Mouse (Mus musculus): ENCODE measurements around the gene Apex2. TPM values are rescaled to one million over a fixed set of nuclear protein-coding genes. Genes with fewer than 3 reads are reported as not detected.

The Apex2 gene
- polyA plus RNA-seq (2015; fragmentation: Nextera tagmentation; extraction: Ambion mirVana): 6.7 and 8.7 TPM in 2 replicates

DNA sequence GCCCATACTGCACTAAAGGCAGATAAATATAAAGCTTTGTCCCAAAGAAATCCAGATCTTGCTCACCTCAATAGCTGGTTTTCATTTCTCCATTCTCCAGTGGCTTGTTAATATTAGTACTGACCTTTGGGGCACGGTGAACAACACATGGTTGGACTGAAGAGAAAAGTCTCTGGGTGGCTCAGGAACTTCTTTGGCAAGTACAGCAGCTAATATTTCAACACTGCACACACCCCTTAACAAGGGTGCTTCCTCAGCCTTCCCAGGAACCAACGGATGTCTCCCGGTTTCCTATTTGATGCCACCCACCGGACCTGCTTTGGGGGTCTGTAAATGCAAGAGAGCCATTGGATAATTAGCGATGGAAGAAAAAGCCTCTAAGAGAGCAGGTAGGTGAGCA, at the start of gene Apex2:
Gene Apex2 (minus strand): TSS at position 173 of the 400 bp plus-strand sequence.

DNA sequence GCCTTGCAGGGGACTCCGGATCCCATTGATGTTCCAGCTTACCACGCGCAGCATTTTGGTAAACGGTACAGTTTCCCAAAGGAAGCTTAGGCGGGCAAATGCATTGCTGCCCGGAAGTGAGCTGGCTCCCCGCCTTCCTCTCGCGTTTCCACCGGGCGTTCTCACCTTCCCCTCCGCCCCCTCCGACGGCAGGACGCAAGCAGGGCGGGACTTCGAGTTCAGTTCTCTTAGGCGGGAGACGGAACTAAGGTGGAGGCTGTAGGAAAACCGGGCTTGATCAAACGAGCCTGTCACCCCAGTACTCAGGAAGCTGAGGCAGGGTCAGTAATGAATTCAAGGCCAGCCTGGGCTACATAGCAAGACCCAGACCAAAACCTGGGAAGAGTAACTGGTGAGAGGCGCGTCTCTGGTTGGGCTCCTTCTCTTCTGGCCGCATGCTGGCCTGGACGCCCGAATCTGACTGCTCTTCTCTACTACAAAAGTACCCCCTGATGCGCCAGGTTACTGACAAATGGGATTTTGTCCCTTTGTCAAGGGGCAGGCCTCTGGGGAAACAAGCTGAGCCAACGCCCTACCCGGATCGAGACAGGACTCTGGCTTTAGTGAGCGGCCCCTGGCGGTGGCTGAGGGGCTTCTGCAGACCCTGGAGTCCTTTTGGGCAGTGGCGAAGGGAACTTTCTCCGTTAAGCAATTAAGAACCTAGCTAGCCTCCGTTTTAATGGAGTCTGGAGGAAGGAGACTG, 1.5 kb downstream of the Apex2 start, which contains the start of gene Pfkfb1:
Gene Pfkfb1 (plus strand): TSS at position 207 of the 742 bp plus-strand sequence.

DNA sequence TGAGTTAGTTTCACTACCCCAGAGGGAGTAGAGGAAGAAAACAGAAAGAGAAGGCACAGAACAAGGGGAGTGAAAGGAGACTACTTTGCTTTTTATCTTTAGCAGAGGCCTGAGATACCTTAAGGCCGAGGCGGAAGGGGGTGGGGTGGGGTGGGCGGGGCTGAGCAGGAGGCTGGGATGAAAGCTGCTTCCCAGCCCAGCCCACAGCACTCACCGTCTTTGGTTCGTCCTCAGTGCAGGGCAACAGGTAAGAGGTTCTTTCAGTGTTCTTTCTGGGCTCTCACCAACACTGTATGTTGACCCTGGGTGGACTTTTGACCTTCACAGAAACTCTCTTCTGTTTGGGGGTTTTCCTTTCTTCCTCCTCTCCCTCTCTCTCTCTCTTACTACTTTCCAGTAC, 42.4 kb downstream of the Apex2 start, which contains the start of gene Alas2:
Gene Alas2 (plus strand): TSS at position 137 of the 400 bp plus-strand sequence.

Small RNA genes within 50 kb of the gene (microRNA-seq; reads per million reads assigned to microRNA genes)
- gene Mir3620 (ENCODE audit: borderline replicate concordance, insufficient number of aligned reads): not detected

Other genes starting within 250 kb of the Apex2 start
- 42.5 and 83.0 TPM in 2 replicates for gene Tmem29, start 130.7 kb downstream of the Apex2 start, polyA plus RNA-seq (2015; fragmentation: Nextera tagmentation; extraction: Ambion mirVana)
- gene Alas2, start 42.5 kb downstream of the Apex2 start, polyA plus RNA-seq (2015; fragmentation: Nextera tagmentation; extraction: Ambion mirVana): 71.1 and 78.2 TPM in 2 replicates
- gene Pfkfb1, start 1.6 kb downstream of the Apex2 start, polyA plus RNA-seq (2015; fragmentation: Nextera tagmentation; extraction: Ambion mirVana): 5.1 and 5.7 TPM in 2 replicates
- gene Tro, start 67.7 kb upstream of the Apex2 start, polyA plus RNA-seq (2015; fragmentation: Nextera tagmentation; extraction: Ambion mirVana): 10.2 and 15.4 TPM in 2 replicates
- gene Maged2, start 224.5 kb upstream of the Apex2 start, polyA plus RNA-seq (2015; fragmentation: Nextera tagmentation; extraction: Ambion mirVana): 594 and 613 TPM in 2 replicates